Mouse (Mus musculus) gastrocnemius, postnatal 10 days (tissue): ENCODE measurements around the gene Eprs. TPM values are rescaled to one million over a fixed set of nuclear protein-coding genes. Genes with fewer than 3 reads are reported as not detected.
"Not testable (repeated sequence)": the region's sequence is repeated elsewhere in the genome, so short reads cannot be mapped to it uniquely, and the experiment has no call there.

Source experiments
- DNase-seq: peaks from one replicate; pipeline ENCODE4 v3.0.0; 2021; ENCODE audit warnings: mixed read lengths
- long read RNA-seq, 2 experiments: library from polyadenylated mRNA; stranded (forward); transcript quantifications; one replicate each; pipeline ENCODE4 v2.0.0; 2021
- total RNA-seq, 2 experiments: library from RNA; stranded (reverse); gene quantifications; 2 replicates each; pipeline ENCODE4 v1.2.3; 2021

Eprs gene
- total RNA-seq, result 100 to 1,000 TPM; 113 to 115 TPM
- long read RNA-seq, experiment 1, full-length matches to known transcripts, result 214 of 257 reads
- long read RNA-seq, experiment 1, partial matches to known transcripts, result 23 of 257 reads
- long read RNA-seq, experiment 1, other reads (novel, unspliced or antisense), result 20 of 257 reads
- long read RNA-seq, experiment 2, full-length matches to known transcripts, result 180 of 223 reads
- long read RNA-seq, experiment 2, partial matches to known transcripts, result 29 of 223 reads
- long read RNA-seq, experiment 2, other reads (novel, unspliced or antisense), result 14 of 223 reads

GRCm38 (mm10) chr1:185362677-185363520 lies at the start of gene Eprs:
TSS of gene Eprs (plus strand) at chr1:185363044.
- DNase-seq, result peak; percentile 99

- no peak for DNase-seq
Measured at GRCm38 (mm10) chr1:185314546-185314945, 48.3 kb upstream of the Eprs start.

GRCm38 (mm10) chr1:185315846-185316568 lies 46.8 kb upstream of the Eprs start:
- DNase-seq, result no peak

- DNase-seq, result not testable (repeated sequence)
Measured at GRCm38 (mm10) chr1:185327754-185328345, 35.0 kb upstream of the Eprs start.

- peak; percentile 92 for DNase-seq
Measured at GRCm38 (mm10) chr1:185328721-185329610, 33.9 kb upstream of the Eprs start, which contains the start of gene Iars2. TSS of gene Iars2 (minus strand) at chr1:185329396.

- no peak for DNase-seq
Measured at GRCm38 (mm10) chr1:185329851-185330250, 33.0 kb upstream of the Eprs start.

- no peak for DNase-seq
Measured at GRCm38 (mm10) chr1:185331364-185331763, 31.5 kb upstream of the Eprs start.

- DNase-seq, result peak; percentile 86
Measured at GRCm38 (mm10) chr1:185331983-185332430, 30.8 kb upstream of the Eprs start, which contains the start of gene Bpnt1. TSS of gene Bpnt1 (plus strand) at chr1:185332149.

- DNase-seq, result no peak
Measured at GRCm38 (mm10) chr1:185333651-185334050, 29.2 kb upstream of the Eprs start.

- no peak for DNase-seq
Measured at GRCm38 (mm10) chr1:185334136-185334535, 28.7 kb upstream of the Eprs start.

- no peak for DNase-seq
Measured at GRCm38 (mm10) chr1:185335231-185335765, 27.5 kb upstream of the Eprs start.

- no peak for DNase-seq
Measured at GRCm38 (mm10) chr1:185336535-185336934, 26.3 kb upstream of the Eprs start.

- no peak for DNase-seq
Measured at GRCm38 (mm10) chr1:185342441-185342840, 20.4 kb upstream of the Eprs start.

GRCm38 (mm10) chr1:185343422-185343821 lies 19.4 kb upstream of the Eprs start:
- no peak for DNase-seq

- DNase-seq, result no peak
Measured at GRCm38 (mm10) chr1:185346188-185346587, 16.7 kb upstream of the Eprs start.

GRCm38 (mm10) chr1:185349741-185350140 lies 13.1 kb upstream of the Eprs start:
- no peak for DNase-seq

- no peak for DNase-seq
Measured at GRCm38 (mm10) chr1:185350611-185351010, 12.2 kb upstream of the Eprs start.

GRCm38 (mm10) chr1:185352151-185352550 lies 10.7 kb upstream of the Eprs start:
- no peak for DNase-seq

GRCm38 (mm10) chr1:185353351-185353750 lies 9.5 kb upstream of the Eprs start:
- DNase-seq, result no peak

GRCm38 (mm10) chr1:185354731-185355130 lies 8.1 kb upstream of the Eprs start:
- DNase-seq, result no peak

- DNase-seq, result no peak
Measured at GRCm38 (mm10) chr1:185356246-185356645, 6.6 kb upstream of the Eprs start.
